Mouse (Mus musculus): ENCODE results near the gene Proser1. TPM values are rescaled to one million over a fixed set of nuclear protein-coding genes. Genes with fewer than 3 reads are reported as not detected.

Gene Proser1
- total RNA-seq, 1 experiment from 2014 or later, result 15.2 TPM

GRCm38 (mm10) chr3:53463765-53464114 is 274 bp downstream of the Proser1 start:
- no peak for ATAC-seq (ENCODE audit: extremely low read depth, insufficient number of reproducible peaks, low FRiP score, poor library complexity, severe bottlenecking)

GRCm38 (mm10) chr3:53464146-53464698 is 756 bp downstream of the Proser1 start:
- no peak for ATAC-seq (ENCODE audit: extremely low read depth, insufficient number of reproducible peaks, low FRiP score, poor library complexity, severe bottlenecking)

- ATAC-seq (ENCODE audit: extremely low read depth, insufficient number of reproducible peaks, low FRiP score, poor library complexity, severe bottlenecking), result no peak
Measured at GRCm38 (mm10) chr3:53465330-53465729, 1.9 kb downstream of the Proser1 start.

- no peak for ATAC-seq (ENCODE audit: extremely low read depth, insufficient number of reproducible peaks, low FRiP score, poor library complexity, severe bottlenecking)
Measured at GRCm38 (mm10) chr3:53466481-53466880, 3.0 kb downstream of the Proser1 start.

- ATAC-seq (ENCODE audit: extremely low read depth, insufficient number of reproducible peaks, low FRiP score, poor library complexity, severe bottlenecking), result no peak
Measured at GRCm38 (mm10) chr3:53467356-53467755, 3.9 kb downstream of the Proser1 start.

GRCm38 (mm10) chr3:53469650-53470049 is 6.2 kb downstream of the Proser1 start:
- ATAC-seq (ENCODE audit: extremely low read depth, insufficient number of reproducible peaks, low FRiP score, poor library complexity, severe bottlenecking), result no peak

GRCm38 (mm10) chr3:53472061-53472460 is 8.6 kb downstream of the Proser1 start:
- ATAC-seq (ENCODE audit: extremely low read depth, insufficient number of reproducible peaks, low FRiP score, poor library complexity, severe bottlenecking), result no peak

GRCm38 (mm10) chr3:53474179-53474578 is 10.7 kb downstream of the Proser1 start:
- ATAC-seq (ENCODE audit: extremely low read depth, insufficient number of reproducible peaks, low FRiP score, poor library complexity, severe bottlenecking), result no peak

GRCm38 (mm10) chr3:53475889-53476288 is 12.4 kb downstream of the Proser1 start:
- ATAC-seq (ENCODE audit: extremely low read depth, insufficient number of reproducible peaks, low FRiP score, poor library complexity, severe bottlenecking), result no peak

- ATAC-seq (ENCODE audit: extremely low read depth, insufficient number of reproducible peaks, low FRiP score, poor library complexity, severe bottlenecking), result no peak
Measured at GRCm38 (mm10) chr3:53477468-53477867, 14.0 kb downstream of the Proser1 start.

GRCm38 (mm10) chr3:53478419-53479046 is 15.1 kb downstream of the Proser1 start:
- 0 out of 2 replicates have a peak, but pooled peaks have one; percentile 19 for ATAC-seq (ENCODE audit: extremely low read depth, insufficient number of reproducible peaks, low FRiP score, poor library complexity, severe bottlenecking)

GRCm38 (mm10) chr3:53483414-53484059 is 20.1 kb downstream of the Proser1 start:
- ATAC-seq (ENCODE audit: extremely low read depth, insufficient number of reproducible peaks, low FRiP score, poor library complexity, severe bottlenecking), result peak; percentile 58; the same call in 1 of the 2 replicates

GRCm38 (mm10) chr3:53486561-53486960 is 23.1 kb downstream of the Proser1 start:
- no peak for ATAC-seq (ENCODE audit: extremely low read depth, insufficient number of reproducible peaks, low FRiP score, poor library complexity, severe bottlenecking)

- no peak for ATAC-seq (ENCODE audit: extremely low read depth, insufficient number of reproducible peaks, low FRiP score, poor library complexity, severe bottlenecking)
Measured at GRCm38 (mm10) chr3:53486996-53487576, 23.6 kb downstream of the Proser1 start.

- ATAC-seq (ENCODE audit: extremely low read depth, insufficient number of reproducible peaks, low FRiP score, poor library complexity, severe bottlenecking), result no peak
Measured at GRCm38 (mm10) chr3:53488353-53488752, 24.9 kb downstream of the Proser1 start, which contains the start of gene Stoml3. Gene Stoml3 (plus strand): TSS chr3:53488653.

GRCm38 (mm10) chr3:53498351-53498905 is 35.0 kb downstream of the Proser1 start:
- no peak for ATAC-seq (ENCODE audit: extremely low read depth, insufficient number of reproducible peaks, low FRiP score, poor library complexity, severe bottlenecking)

- 0 out of 2 replicates have a peak, but pooled peaks have one; percentile 33 for ATAC-seq (ENCODE audit: extremely low read depth, insufficient number of reproducible peaks, low FRiP score, poor library complexity, severe bottlenecking)
Measured at GRCm38 (mm10) chr3:53502428-53502827, 39.0 kb downstream of the Proser1 start.

- no peak for ATAC-seq (ENCODE audit: extremely low read depth, insufficient number of reproducible peaks, low FRiP score, poor library complexity, severe bottlenecking)
Measured at GRCm38 (mm10) chr3:53513096-53513495, 49.6 kb downstream of the Proser1 start.

- ATAC-seq (ENCODE audit: extremely low read depth, insufficient number of reproducible peaks, low FRiP score, poor library complexity, severe bottlenecking), result no peak
Measured at GRCm38 (mm10) chr3:53514221-53515065, 51.0 kb downstream of the Proser1 start.
